Mouse (Mus musculus): ENCODE measurements at regions not wholly inside any gene's neighbourhood (a gene's known extent, or its start where the extent isn't known, plus 50 kb on each side); places are given as distances from the start of the nearest gene placed in this dataset.
"Not testable (repeated sequence)": the region's sequence is repeated elsewhere in the genome, so short reads cannot be mapped to it uniquely, and the experiment has no call there.

DNA sequence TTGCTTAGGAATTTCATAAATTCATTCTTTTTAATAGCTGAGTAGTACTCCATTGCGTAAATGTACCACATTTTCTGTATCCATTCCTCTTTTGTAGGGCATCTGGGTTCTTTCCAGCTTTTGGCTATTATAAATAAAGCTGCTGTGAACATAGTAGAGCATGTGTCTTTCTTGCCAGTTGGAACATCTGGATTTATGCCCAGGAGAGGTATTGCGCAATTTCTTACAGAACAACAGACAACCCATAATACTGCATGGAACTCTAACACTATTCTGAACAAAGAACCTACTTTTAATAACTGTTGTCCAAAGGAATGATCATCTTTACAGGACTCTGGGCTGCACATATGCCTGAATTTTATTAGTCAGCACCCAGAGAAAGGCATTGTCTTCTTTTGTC, 373.4 kb downstream of the Casp12 start:
- DNase-seq (ENCODE audit: low spot score in 2 of 2), result not testable (repeated sequence)

DNA sequence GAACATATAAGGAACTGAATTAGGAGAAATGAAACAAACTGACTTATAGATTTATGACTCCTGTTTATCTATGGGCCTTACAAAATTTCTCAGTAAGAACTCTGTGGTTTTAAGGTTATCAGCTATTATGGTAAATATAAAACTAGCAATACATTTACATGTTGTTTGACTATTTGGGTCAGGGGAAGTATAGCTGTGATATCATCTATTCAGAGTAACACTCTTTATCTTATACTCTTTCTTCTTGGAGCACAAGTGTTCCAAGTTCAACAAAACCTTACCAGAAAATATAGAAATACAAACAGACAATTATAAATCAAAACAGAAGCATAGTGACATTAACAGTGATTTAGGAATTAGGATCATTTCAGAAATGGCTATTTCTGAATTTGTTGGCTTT, 383.6 kb downstream of the Casp12 start:
- no peak for DNase-seq (ENCODE audit: low spot score in 2 of 2)

DNA sequence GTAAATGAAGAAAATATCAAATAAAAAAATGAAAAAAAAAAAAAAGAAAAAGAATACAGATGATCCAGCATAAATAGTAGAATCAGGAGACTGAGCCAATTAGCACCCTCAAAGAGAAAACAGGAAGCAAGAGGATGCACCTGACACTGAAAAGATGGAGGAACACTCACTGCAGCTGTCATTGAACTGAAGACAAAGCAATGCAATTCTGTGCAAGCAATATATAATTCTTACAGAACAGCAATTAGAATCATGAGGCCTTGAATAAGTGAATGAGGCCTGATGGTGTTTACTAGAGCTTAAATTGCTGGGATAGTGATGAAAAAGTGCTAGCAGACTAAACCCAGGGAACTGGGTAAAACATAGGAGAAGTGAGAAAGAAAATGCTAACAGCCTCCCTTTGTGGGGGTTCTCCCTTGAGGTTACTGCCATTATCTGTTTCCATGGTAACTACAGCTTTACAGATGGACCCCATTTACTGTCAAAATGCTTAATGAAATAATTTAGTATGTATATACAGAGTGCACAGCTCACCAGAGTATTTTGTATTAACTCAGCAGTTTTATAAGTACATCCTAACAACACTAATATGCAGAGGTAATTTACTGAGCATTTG, 407.6 kb downstream of the Casp12 start:
- DNase-seq (ENCODE audit: low spot score in 2 of 2), result no peak

DNA sequence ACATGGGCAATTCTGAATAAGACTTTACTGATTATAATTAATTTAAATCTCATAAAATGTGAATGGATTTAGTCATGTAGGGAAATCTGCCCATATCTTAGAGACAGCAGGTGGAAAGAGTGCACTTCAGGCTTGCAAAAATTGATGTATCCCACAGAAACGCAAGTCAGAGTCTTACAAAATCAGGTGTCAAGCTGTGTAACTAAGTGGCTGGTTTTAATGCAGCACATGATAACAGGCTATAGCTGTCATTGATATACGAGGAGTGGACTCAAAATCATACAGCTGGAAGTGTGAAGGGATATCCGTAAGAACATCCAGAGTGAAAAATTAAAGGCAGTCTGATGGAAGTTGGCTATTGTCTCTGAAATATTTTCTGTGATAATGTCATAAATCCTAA, 408.6 kb downstream of the Casp12 start:
- no peak for DNase-seq (ENCODE audit: low spot score in 2 of 2)

DNA sequence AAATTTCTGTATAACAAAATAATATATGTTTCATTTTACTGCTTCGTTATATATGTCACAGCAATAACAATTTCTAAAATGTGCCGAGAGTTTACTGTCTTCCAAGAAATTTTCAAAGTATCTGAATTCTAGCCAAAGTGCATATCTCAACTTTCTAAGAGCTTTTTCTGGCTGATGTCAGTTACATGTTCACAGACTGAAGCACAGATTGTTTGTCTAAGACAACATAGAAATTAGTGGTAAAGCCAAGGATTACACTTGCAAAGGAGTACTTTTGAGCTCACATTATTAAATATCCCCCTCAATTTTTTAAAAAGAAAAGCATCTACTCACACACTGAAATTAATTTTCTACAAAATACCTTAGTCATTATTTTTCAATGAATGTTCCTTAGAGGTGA, 407.2 kb upstream of the Pdgfd start:
- no peak for DNase-seq (ENCODE audit: low spot score in 2 of 2)

DNA sequence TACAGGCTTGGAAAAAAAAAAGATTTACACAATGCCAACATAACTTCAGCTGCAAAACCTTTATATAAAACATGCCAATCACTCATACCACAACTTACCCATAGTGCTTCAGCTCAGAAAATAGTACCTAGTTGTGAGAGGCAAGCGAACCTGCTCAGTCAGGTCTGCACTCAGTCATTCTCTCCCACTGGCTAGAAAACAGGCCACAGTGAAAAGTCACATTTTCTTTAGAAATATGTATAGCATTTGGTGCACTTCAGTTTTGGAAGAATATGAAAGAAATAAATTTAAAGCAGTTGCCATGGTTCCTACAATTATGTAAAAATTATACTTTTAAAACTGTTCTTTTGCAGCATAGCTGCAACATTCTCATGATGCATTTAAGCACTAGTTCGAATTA, 398.5 kb upstream of the Pdgfd start:
- no peak for DNase-seq (ENCODE audit: low spot score in 2 of 2)

DNA sequence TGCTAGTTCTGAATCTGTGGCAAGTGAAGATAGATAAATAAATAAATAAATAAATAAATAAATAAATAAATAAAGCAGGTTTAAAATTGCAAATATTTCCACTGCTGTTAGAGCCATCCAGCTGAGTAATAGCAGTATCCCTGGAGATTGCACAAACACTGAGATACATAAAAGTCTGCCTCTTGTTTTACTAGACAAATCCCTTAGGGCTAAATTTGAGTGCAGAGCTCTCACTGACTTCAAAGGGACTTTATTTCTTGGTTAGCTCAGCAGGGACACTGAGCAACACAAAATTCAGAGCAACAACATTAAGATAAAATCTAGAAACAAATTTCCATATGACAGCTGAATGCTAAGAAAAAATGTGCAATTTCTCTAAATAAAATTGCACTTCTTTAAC, 397.2 kb upstream of the Pdgfd start:
- no peak for DNase-seq (ENCODE audit: low spot score in 2 of 2)
